ENCODE assay signal across 1 mouse cellular context in genomic region chr15:79135783-79136575, GRCm38 (mm10).
TF ChIP-seq lines count a peak whose summit lies in the region.

No protein-coding gene starts in this region.

TF ChIP-seq in myocyte, 11 proteins besides CTCF, POLR2A, EP300 and RAD21:
- peak; percentile 89 for TF ChIP-seq POLR2AphosphoS2 (IDR thresholded peaks at IDR 0.05; ENCODE audit: insufficient read length, low read depth)
- no peak for TF ChIP-seq MYOD1 (IDR thresholded peaks at IDR 0.05; ENCODE audit: control insufficient read depth in 1 of 3, insufficient read length in 2 of 3, low read depth in 2 of 3)
